Mouse (Mus musculus) intestine, embryonic 15.5 days (tissue): ENCODE measurements around the gene Ppp1r18. TPM values are rescaled to one million over a fixed set of nuclear protein-coding genes. Genes with fewer than 3 reads are reported as not detected.

Source experiments
- ATAC-seq: fragments of 200-750 bp; cut with Nextera tagmentation; 2 replicates; pipeline ENCODE4 v1.8.0; 2017; ENCODE audit warnings: moderate TSS enrichment, moderate library complexity
- H3K27ac ChIP-seq: fragments of 300-500 bp; sonication (generic); 2 replicates; pipeline ENCODE4 v1.5.1; 2015; ENCODE audit warnings: mild to moderate bottlenecking, inconsistent platforms
- H3K27me3 ChIP-seq: fragments of 300-500 bp; sonication (generic); replicated peaks from 2 replicates; pipeline ENCODE4 v1.6.1; 2015; ENCODE audit warnings: inconsistent platforms
- H3K36me3 ChIP-seq: fragments of 300-500 bp; sonication (generic); 2 replicates; pipeline ENCODE4 v1.6.1; 2015; ENCODE audit warnings: inconsistent platforms
- H3K4me1 ChIP-seq: fragments of 300-500 bp; sonication (generic); replicated peaks from 2 replicates; pipeline ENCODE4 v1.6.1; 2015; ENCODE audit warnings: inconsistent platforms
- H3K4me2 ChIP-seq: fragments of 300-500 bp; sonication (generic); replicated peaks from 2 replicates; pipeline ENCODE4 v1.6.1; 2015; ENCODE audit warnings: mild to moderate bottlenecking, inconsistent platforms
- H3K4me3 ChIP-seq: fragments of 300-500 bp; sonication (generic); replicated peaks from 2 replicates; pipeline ENCODE4 v1.5.1; 2015; ENCODE audit warnings: inconsistent platforms
- H3K9ac ChIP-seq: fragments of 300-500 bp; sonication (generic); 2 replicates; pipeline ENCODE4 v1.6.1; 2015; ENCODE audit warnings: inconsistent platforms
- H3K9me3 ChIP-seq: fragments of 300-500 bp; sonication (generic); 2 replicates; pipeline ENCODE4 v1.6.1; 2016; ENCODE audit warnings: inconsistent platforms
- WGBS: fragments of 180-500 bp; shearing (Covaris S2); methylation state at CpG from one replicate; pipeline ENCODE4 v1.1.7; 2015; 5-methylcytosine and 5-hydroxymethylcytosine counted together
- polyA plus RNA-seq: library from polyadenylated mRNA; unstranded; fragments of >200 nt; fragmentation: Nextera tagmentation; extraction: Ambion mirVana; gene quantifications from 2 replicates; pipeline ENCODE4 v1.2.1, GENCODE M21; 2015

The Ppp1r18 gene
- 19.6 TPM in 2 replicates for polyA plus RNA-seq

DNA sequence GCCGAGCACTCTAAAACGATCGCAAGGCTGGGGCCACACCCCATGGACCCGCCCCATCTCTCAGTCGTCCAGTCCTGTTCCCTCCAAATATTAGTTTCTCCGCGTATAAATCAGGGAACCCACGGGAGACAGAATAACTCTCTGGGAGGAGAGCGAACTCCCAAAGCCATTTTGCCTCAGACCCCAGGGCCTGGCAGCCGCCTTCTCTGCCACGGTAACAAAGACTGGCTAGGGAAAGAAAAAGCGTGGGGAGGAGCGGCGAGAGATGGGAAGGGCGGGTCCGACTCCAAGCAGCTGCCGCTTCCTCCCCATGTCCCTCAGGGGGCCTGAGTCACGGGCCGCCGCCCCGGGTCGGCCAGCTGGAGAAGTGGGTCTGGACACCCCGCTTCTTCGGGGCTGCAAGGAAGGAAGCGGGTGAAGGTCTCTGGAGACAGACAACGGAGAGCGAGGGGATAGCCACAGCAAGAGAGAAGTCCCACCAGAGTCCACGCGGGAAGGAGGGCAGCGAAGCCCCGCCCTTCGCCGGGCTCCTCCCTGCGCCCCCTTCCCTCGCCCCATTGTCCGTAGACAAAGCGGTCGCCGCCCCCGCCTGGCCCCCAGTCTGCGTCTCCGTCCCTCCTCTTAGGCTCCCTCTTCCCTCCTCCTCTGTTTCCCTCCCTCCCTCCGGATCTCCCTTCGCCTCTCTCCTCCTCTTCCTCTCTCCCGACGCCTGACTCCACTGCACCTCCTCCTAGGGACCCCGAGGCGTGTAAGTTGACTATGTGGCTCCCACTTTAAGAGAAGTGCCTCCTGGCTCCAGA is at the start of gene Ppp1r18:
TSS of gene Ppp1r18 (plus strand) at position 113 of the 800 bp plus-strand sequence.
- ATAC-seq, result peak; percentile 65
- Histone ChIP-seq H3K4me2 (peak within 1 kb of the TSS; percentile 94), H3K27me3 (no peaks in the 10 kb centered on the region), H3K9ac (peak within 1 kb of the TSS; percentile 71), H3K9me3 (no peaks in the 10 kb centered on the region), H3K4me1 (peaks cover 42% of the 10 kb centered on the region), H3K4me3 (peak within 1 kb of the TSS; percentile 64), H3K27ac (peak within 1 kb of the TSS; percentile 98), H3K36me3 (0 out of 2 replicates have a peak, but pooled peaks cover 2% of the 10 kb centered on the region)
- WGBS, result under 1% methylated on average over 48 of the region's 48 CpGs

DNA sequence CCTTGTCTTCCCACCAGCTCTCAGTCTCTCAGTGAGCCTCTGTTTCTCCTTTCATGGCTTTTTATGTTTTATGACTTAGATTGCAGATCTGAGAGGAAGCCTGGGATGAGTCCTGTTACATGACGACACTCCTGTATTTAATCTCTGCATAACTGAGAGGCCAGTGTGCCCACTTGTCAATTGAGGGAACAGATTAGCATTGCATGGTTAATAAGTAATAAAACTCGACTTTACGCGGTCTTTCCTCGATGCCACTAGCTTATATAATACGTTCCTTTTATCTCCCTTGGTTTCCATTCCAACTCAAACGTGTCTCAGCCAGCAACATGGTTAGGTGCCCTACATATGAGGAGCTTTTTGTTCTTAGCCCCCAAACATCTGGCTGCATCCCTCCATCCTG is 49.6 kb upstream of the Ppp1r18 start:
- H3K4me2 ChIP-seq, result peak overlapping the region; percentile 15; the same call in 1 of the 2 replicates
- peak overlapping the region; percentile 53; the same call in 1 of the 2 replicates for H3K27ac ChIP-seq
- no peak overlapping the region for H3K9ac ChIP-seq
- WGBS, result 41% methylated on average over 7 of the region's 7 CpGs
- ATAC-seq, result peak; percentile 67
- no peak overlapping the region for H3K4me3 ChIP-seq
- no peaks in the 10 kb centered on the region for H3K36me3 ChIP-seq
- H3K9me3 ChIP-seq, result no peaks in the 10 kb centered on the region
- H3K27me3 ChIP-seq, result no peaks in the 10 kb centered on the region
- peaks cover 30% of the 10 kb centered on the region for H3K4me1 ChIP-seq

DNA sequence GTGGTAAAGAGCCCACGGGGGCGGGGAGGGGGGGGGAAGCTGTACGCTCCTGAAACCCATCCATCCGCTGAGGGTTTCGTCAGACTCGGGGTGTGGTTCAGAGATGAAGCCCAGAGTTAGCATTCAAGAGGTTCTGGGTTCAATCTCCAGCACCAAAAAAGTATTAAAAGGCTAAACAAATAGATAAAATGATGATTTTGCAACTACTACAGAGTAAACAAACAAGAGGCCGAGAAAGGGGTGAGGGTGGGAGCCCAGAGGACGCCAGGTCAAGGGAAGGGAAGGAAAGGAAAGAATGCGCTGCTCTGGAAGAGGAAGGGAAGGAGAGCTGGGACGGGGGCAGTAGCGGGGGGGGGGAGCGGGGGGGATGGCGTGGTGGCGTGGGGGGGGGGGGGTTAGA is 48.7 kb upstream of the Ppp1r18 start:
- WGBS, result 30% methylated on average over 13 of the region's 14 CpGs
- Histone ChIP-seq H3K36me3 (no peaks in the 10 kb centered on the region), H3K9ac (no peak overlapping the region), H3K4me3 (no peak overlapping the region), H3K27ac (no peak overlapping the region), H3K4me1 (peaks cover 34% of the 10 kb centered on the region), H3K9me3 (no peaks in the 10 kb centered on the region), H3K4me2 (no peak overlapping the region), H3K27me3 (no peaks in the 10 kb centered on the region)
- no peak for ATAC-seq

DNA sequence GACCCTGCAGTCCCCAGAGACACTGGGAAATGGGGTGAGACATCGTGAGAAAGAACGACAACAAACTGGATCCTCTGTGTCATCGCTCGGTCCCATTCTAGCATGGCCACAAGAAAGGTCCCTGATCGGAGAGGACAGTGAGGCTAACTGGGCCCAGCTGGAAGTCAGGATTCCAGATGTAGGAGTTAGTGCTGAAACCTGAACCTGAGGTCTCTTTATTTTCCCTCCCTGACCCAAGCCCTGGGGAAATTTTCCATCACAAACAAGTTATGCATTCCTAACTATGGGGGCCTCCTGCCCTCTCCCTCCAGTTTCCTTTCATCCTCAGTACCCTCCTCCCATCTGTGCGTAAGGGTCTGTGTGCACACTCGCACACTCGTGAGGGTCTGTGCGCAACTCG is 48.2 kb upstream of the Ppp1r18 start:
- no peak overlapping the region for H3K27ac ChIP-seq
- WGBS, result 65% methylated on average over 10 of the region's 10 CpGs
- H3K4me2 ChIP-seq, result no peak overlapping the region
- H3K4me3 ChIP-seq, result no peak overlapping the region
- no peak for ATAC-seq
- no peaks in the 10 kb centered on the region for H3K9me3 ChIP-seq
- no peaks in the 10 kb centered on the region for H3K27me3 ChIP-seq
- H3K9ac ChIP-seq, result no peak overlapping the region
- H3K36me3 ChIP-seq, result no peaks in the 10 kb centered on the region
- H3K4me1 ChIP-seq, result peaks cover 34% of the 10 kb centered on the region

DNA sequence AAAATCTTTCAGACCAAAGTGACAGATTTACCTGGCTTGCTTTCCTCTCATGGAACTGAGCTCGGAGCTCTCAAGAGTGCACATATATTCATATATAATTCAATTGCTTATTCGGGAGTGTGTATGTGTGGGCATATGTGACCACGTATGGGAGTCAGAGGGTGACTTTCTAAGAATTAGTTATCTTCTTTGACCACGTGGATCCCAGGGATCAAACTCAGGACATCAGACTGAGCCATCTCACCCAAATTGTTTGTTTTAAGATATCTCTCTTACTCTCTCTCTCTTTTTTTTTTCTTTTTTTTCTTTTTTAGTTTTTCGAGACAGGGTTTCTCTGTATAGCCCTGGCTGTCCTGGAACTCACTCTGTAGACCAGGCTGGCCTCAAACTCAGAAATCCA is 45.3 kb upstream of the Ppp1r18 start:
- no peak for ATAC-seq
- Histone ChIP-seq H3K27me3 (no peaks in the 10 kb centered on the region), H3K4me1 (peaks cover 32% of the 10 kb centered on the region), H3K9me3 (no peaks in the 10 kb centered on the region), H3K27ac (no peak overlapping the region), H3K4me3 (no peak overlapping the region), H3K4me2 (no peak overlapping the region), H3K36me3 (no peaks in the 10 kb centered on the region), H3K9ac (no peak overlapping the region)
- WGBS, result 79% methylated on average over 5 of the region's 5 CpGs

DNA sequence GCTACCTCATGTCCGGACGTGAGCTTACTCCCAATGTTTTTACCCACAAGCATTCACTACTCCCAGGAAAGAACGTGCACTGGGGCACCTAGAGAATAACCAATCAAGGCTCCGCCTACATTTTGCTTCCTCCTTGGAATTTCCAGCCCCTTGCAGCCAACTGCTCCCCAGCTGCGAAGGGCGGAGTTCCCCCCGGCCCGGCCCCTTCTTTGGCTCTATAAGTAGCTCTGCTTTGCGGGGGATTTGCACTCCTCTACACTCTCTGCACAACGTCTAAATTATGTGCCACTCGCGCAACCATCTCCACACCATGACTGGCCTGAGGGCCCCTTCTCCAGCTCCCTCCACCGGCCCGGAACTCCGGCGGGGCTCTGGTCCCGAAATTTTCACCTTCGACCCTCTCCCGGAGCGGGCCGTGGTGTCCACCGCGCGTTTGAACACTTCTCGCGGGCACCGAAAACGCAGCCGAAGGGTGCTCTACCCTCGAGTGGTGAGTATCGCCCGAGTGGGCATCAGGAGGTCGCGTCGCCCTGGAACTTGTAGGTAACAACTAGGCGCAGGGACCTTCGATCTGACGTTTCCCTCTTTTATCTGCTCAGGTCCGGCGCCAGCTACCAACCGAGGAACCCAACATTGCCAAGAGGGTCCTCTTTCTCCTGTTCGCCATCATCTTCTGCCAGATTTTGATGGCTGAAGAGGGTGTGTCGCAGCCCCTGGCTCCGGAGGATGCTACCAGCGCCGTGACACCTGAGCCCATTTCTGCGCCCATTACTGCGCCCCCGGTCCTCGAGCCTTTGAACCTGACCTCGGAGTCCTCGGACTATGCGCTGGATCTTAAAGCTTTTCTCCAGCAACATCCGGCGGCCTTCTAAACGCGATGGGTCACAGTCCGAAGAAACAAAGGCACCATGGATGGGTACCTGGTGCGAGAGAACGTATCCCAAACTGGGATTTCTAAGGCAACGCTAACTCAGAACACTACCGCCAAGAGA is 43.7 kb upstream of the Ppp1r18 start, which contains the start of gene Ier3:
TSS of gene Ier3 (plus strand) at position 246 of the 992 bp plus-strand sequence.
- Histone ChIP-seq H3K9me3 (no peaks in the 10 kb centered on the region), H3K27ac (peak within 1 kb of the TSS; percentile 65), H3K36me3 (no peaks in the 10 kb centered on the region), H3K27me3 (no peaks in the 10 kb centered on the region), H3K4me3 (peak within 1 kb of the TSS; percentile 74), H3K9ac (peak within 1 kb of the TSS; percentile 80), H3K4me2 (peak within 1 kb of the TSS; percentile 91), H3K4me1 (peaks cover 22% of the 10 kb centered on the region)
- ATAC-seq, result peak; percentile 66
- under 1% methylated on average over 62 of the region's 62 CpGs for WGBS

DNA sequence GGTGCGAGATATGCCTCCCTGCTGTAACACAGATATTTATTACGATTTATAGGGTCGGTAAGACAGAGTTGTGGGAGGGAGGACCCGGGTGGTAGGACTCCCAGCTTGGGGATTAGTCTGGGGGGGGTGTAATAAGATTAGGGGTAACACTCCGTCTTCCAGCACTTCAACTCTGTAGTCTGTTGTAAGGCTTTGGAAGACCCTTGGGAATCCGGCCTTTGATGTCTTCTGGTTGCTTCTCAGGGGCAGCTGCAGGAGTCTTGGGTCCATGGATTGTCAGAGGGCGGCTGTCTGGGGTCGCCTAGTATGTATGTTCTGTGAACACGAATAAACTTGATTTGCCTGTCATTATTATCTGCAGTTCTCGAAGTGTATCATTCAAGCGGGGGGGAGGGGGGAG is 42.8 kb upstream of the Ppp1r18 start:
- Histone ChIP-seq H3K27ac (peak overlapping the region; percentile 65), H3K9ac (peak overlapping the region; percentile 80), H3K27me3 (no peaks in the 10 kb centered on the region), H3K36me3 (0 out of 2 replicates have a peak, but pooled peaks cover 3% of the 10 kb centered on the region), H3K4me2 (peak overlapping the region; percentile 91), H3K9me3 (no peaks in the 10 kb centered on the region), H3K4me1 (peaks cover 19% of the 10 kb centered on the region), H3K4me3 (peak overlapping the region; percentile 74)
- WGBS, result 2% methylated on average over 11 of the region's 11 CpGs
- peak; percentile 1; the same call in 1 of the 2 replicates for ATAC-seq

DNA sequence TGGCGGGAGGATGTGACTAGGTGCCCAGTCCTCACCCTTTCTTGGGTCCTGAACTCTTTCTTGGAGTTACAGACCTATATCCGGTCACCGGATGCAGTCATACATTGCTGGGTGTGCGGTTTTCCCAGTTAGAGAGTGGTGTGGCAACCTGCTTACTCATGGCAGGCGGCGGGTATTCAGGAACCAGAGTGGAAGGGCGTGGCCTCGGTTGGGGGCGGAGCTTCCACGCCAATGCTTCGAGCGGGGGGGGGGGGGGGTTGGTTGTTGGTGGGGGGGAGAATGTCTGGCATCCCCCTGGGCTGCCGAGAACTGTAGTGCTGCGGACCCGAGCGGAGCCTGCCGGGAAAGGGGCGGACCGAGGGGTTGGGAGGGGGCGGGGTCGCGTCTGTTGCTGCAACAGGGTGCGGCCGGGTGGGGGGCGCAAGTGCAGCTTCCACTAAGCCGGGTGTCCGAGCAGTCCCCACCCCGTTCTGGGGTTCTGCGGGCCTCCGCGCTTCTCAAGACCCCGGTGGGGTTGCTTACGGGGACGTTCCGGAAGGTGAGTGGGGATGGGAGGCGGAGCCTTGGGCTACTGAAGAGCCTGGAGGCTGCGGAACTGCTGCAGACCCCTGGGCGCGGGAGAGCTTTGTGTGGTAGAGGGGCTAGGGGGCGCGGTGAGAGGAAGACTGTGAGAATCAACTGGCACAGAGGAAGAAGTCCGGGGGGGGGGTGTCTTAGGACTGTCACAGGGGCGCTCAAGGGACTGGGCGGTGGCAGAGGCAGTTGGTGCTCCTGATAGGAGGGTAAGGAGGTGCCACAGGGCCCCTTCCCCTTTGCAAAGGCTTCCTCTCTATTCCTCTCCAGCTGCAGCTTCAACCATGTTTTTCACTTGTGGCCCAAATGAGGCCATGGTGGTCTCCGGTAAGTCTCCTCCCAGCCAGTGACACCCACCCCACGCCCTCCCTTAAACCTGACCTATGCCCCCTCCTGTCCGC is 42.1 kb upstream of the Ppp1r18 start, which contains the start of gene Flot1:
TSS of gene Flot1 (plus strand) at position 267 of the 974 bp plus-strand sequence.
- WGBS, result under 1% methylated on average over 41 of the region's 47 CpGs
- H3K9ac ChIP-seq, result peak within 1 kb of the TSS; percentile 80
- no peaks in the 10 kb centered on the region for H3K27me3 ChIP-seq
- peak within 1 kb of the TSS; percentile 91 for H3K4me2 ChIP-seq
- peak within 1 kb of the TSS; percentile 74 for H3K4me3 ChIP-seq
- ATAC-seq, result peak; percentile 87
- 0 out of 2 replicates have a peak, but pooled peaks cover 6% of the 10 kb centered on the region for H3K36me3 ChIP-seq
- peaks cover 19% of the 10 kb centered on the region for H3K4me1 ChIP-seq
- H3K27ac ChIP-seq, result peak within 1 kb of the TSS; percentile 87
- no peaks in the 10 kb centered on the region for H3K9me3 ChIP-seq

DNA sequence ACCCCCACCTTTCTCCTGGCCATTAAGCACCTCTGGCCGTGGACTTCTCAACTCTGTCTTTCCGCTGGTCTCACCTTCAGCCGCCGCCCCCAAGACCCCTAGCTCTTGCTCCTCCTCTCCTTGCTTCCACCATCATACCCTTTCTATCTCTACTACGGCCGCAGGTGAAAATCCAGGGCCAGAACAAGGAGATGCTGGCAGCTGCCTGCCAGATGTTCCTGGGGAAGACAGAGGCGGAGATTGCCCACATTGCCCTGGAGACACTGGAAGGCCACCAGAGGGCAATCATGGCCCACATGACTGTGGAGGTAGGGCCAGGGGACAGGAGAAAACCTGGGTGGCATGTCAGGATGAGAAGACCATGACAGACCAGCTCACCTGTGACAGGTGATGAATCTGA is 41.0 kb upstream of the Ppp1r18 start:
- Histone ChIP-seq H3K9ac (no peak overlapping the region), H3K9me3 (no peaks in the 10 kb centered on the region), H3K4me3 (0 out of 2 replicates have a peak overlapping the region, but pooled peaks have one; percentile 74), H3K27me3 (no peaks in the 10 kb centered on the region), H3K4me2 (peak overlapping the region; percentile 91), H3K36me3 (0 out of 2 replicates have a peak, but pooled peaks cover 6% of the 10 kb centered on the region), H3K4me1 (peaks cover 19% of the 10 kb centered on the region), H3K27ac (no peak overlapping the region)
- ATAC-seq, result no peak
- WGBS, result 64% methylated on average over 7 of the region's 7 CpGs

DNA sequence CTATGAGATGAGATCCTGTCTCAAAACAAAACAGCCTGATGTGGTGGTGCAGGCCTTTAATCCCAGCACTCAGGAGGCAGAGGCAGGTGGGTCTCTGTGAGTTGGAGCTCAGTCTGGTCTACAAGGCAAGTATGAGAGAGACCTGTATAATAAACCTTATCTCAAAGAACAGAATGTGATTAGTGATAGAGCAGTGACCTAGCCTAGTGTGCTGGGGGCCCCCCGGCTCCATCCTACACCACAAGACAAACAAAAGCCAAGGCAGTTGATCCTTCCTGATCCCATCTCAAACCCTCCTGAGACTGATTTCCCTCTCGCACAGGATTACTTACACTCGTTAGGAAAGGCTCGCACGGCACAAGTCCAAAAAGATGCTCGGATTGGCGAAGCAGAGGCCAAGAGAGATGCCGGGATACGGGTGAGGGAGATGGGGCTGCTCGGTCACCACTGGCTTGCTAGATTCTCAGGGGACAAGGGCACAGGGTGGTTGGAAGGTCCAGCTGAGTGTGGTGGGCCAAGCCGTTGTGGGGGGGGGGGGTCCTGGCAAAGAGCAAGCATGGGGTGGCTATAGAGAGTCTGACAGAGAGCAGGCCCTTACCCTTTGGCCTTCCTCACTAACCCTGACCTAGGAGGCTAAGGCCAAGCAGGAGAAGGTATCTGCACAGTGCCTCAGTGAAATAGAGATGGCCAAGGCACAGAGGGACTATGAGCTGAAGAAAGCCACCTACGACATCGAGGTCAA is 40.1 kb upstream of the Ppp1r18 start:
- ATAC-seq, result no peak
- H3K27me3 ChIP-seq, result no peaks in the 10 kb centered on the region
- no peak overlapping the region for H3K4me2 ChIP-seq
- H3K4me1 ChIP-seq, result peaks cover 25% of the 10 kb centered on the region
- H3K9ac ChIP-seq, result no peak overlapping the region
- H3K36me3 ChIP-seq, result 0 out of 2 replicates have a peak, but pooled peaks cover 6% of the 10 kb centered on the region
- H3K9me3 ChIP-seq, result no peaks in the 10 kb centered on the region
- no peak overlapping the region for H3K27ac ChIP-seq
- H3K4me3 ChIP-seq, result no peak overlapping the region
- 90% methylated on average over 13 of the region's 13 CpGs for WGBS
